Mouse (Mus musculus) C2C12 (cell line): ENCODE results near the gene Recql5. TPM values are rescaled to one million over a fixed set of nuclear protein-coding genes. Genes with fewer than 3 reads are reported as not detected.
A peak's percentile ranks its signal among the peaks of the same experiment; 100 is the strongest.

ENCODE experiments used
- H3K27me3 ChIP-seq: one replicate; pipeline ENCODE4 v1.6.1; 2011; ENCODE audit not compliant: control insufficient read depth, insufficient read depth, insufficient read length
- H3K36me3 ChIP-seq: one replicate; pipeline ENCODE4 v1.6.1; 2011; ENCODE audit not compliant: control insufficient read depth, insufficient read depth
- H3K4me3 ChIP-seq: one replicate; pipeline ENCODE4 v1.5.1; 2011; ENCODE audit warnings: mild to moderate bottlenecking, control low read depth; ENCODE audit not compliant: poor library complexity, insufficient read depth, severe bottlenecking
- H3K79me2 ChIP-seq: one replicate; pipeline ENCODE4 v1.6.1; 2011; ENCODE audit not compliant: control insufficient read depth, insufficient read depth
- H3K79me3 ChIP-seq: one replicate; pipeline ENCODE4 v1.6.1; 2011; ENCODE audit warnings: low read depth, control low read depth
- H3ac ChIP-seq: one replicate; pipeline ENCODE3; 2011; ENCODE audit warnings: low read depth; ENCODE audit not compliant: control insufficient read depth, insufficient read length
- CEBPB ChIP-seq: IDR thresholded peaks from one replicate; pipeline ENCODE4 v1.6.1; 2011; ENCODE audit warnings: low read depth, mild to moderate bottlenecking, control low read depth, moderate library complexity
- CTCF ChIP-seq: IDR thresholded peaks from one replicate; pipeline ENCODE4 v1.5.1; 2011; ENCODE audit not compliant: control insufficient read depth, insufficient read depth, insufficient read length
- FOSL1 ChIP-seq: IDR thresholded peaks from one replicate; pipeline ENCODE4 v1.8.0; 2011; ENCODE audit warnings: mild to moderate bottlenecking, low read length; ENCODE audit not compliant: poor library complexity, insufficient read depth, severe bottlenecking
- MAX ChIP-seq: IDR thresholded peaks from one replicate; pipeline ENCODE4 v1.6.1; 2011; ENCODE audit warnings: mild to moderate bottlenecking, control low read depth
- MYOD1 ChIP-seq: IDR thresholded peaks from one replicate; pipeline ENCODE4 v1.6.1; 2011; ENCODE audit warnings: low read depth; ENCODE audit not compliant: control insufficient read depth, insufficient read length
- MYOG ChIP-seq: IDR thresholded peaks from one replicate; pipeline ENCODE4 v1.6.1; 2011; ENCODE audit not compliant: control insufficient read depth, insufficient read length; ENCODE audit errors: extremely low read depth
- USF1 ChIP-seq: IDR thresholded peaks from one replicate; pipeline ENCODE4 v1.6.1; 2011; ENCODE audit warnings: low read depth, mild to moderate bottlenecking, control low read depth, moderate library complexity
- polyA plus RNA-seq: library from polyadenylated mRNA; unstranded; fragments of >200 nt; fragmentation: generic; extraction: Trizol; gene quantifications from one replicate; pipeline ENCODE4 v1.2.1, GENCODE M21; 2012; ENCODE audit warnings: missing spikeins

Recql5 gene
- polyA plus RNA-seq, 1 experiment = 7.6 TPM

- no peaks in the 10 kb centered on the region for H3K36me3 ChIP-seq
- no peaks in the 10 kb centered on the region for H3K79me3 ChIP-seq
- no peaks in the 10 kb centered on the region for H3K79me2 ChIP-seq
- no peak overlapping the region for H3ac ChIP-seq
- no peak overlapping the region for H3K4me3 ChIP-seq
- peaks cover 75% of the 10 kb centered on the region for H3K27me3 ChIP-seq
- TF ChIP-seq FOSL1 = no peak
- no peak for TF ChIP-seq CEBPB
- TF ChIP-seq USF1 = no peak
- no peak for TF ChIP-seq CTCF
- TF ChIP-seq MAX = no peak
- TF ChIP-seq MYOD1 = no peak
- no peak for TF ChIP-seq MYOG
Measured at GRCm38 (mm10) chr11:115885281-115885680, 48.0 kb downstream of the Recql5 start.

- no peaks in the 10 kb centered on the region for H3K79me2 ChIP-seq
- H3ac ChIP-seq = no peak overlapping the region
- no peaks in the 10 kb centered on the region for H3K79me3 ChIP-seq
- no peaks in the 10 kb centered on the region for H3K36me3 ChIP-seq
- H3K4me3 ChIP-seq = no peak overlapping the region
- H3K27me3 ChIP-seq = peaks cover 76% of the 10 kb centered on the region
- TF ChIP-seq CTCF = no peak
- no peak for TF ChIP-seq MYOD1
- no peak for TF ChIP-seq MAX
- no peak for TF ChIP-seq FOSL1
- no peak for TF ChIP-seq MYOG
- TF ChIP-seq CEBPB = no peak
- TF ChIP-seq USF1 = no peak
Measured at GRCm38 (mm10) chr11:115884361-115884760, 48.9 kb downstream of the Recql5 start.

GRCm38 (mm10) chr11:115883251-115883650 is 50.0 kb downstream of the Recql5 start:
- Histone ChIP-seq H3K27me3 (peaks cover 76% of the 10 kb centered on the region), H3K4me3 (no peak overlapping the region), H3K36me3 (no peaks in the 10 kb centered on the region), H3K79me3 (no peaks in the 10 kb centered on the region), H3ac (no peak overlapping the region), H3K79me2 (no peaks in the 10 kb centered on the region)
- TF ChIP-seq CTCF (no peak), FOSL1 (no peak), MAX (no peak), USF1 (no peak), MYOD1 (no peak)

GRCm38 (mm10) chr11:115881002-115881401 is 52.3 kb downstream of the Recql5 start:
- no peaks in the 10 kb centered on the region for H3K79me3 ChIP-seq
- H3ac ChIP-seq = no peak overlapping the region
- peaks cover 77% of the 10 kb centered on the region for H3K27me3 ChIP-seq
- no peak for TF ChIP-seq MAX
- peak; percentile 79 for TF ChIP-seq CTCF
- H3K79me2 ChIP-seq = no peaks in the 10 kb centered on the region
- no peaks in the 10 kb centered on the region for H3K36me3 ChIP-seq
- no peak overlapping the region for H3K4me3 ChIP-seq

GRCm38 (mm10) chr11:115878071-115878470 is 55.2 kb downstream of the Recql5 start:
- no peak for TF ChIP-seq USF1
- Histone ChIP-seq H3ac (no peak overlapping the region), H3K4me3 (no peak overlapping the region), H3K27me3 (peaks cover 71% of the 10 kb centered on the region), H3K36me3 (no peaks in the 10 kb centered on the region), H3K79me2 (no peaks in the 10 kb centered on the region), H3K79me3 (no peaks in the 10 kb centered on the region)

GRCm38 (mm10) chr11:115877174-115877755 is 56.0 kb downstream of the Recql5 start:
- TF ChIP-seq CEBPB (no peak), MAX (no peak), USF1 (no peak), MYOD1 (no peak), FOSL1 (no peak), MYOG (no peak)
- H3ac ChIP-seq = no peak overlapping the region
- H3K36me3 ChIP-seq = no peaks in the 10 kb centered on the region
- no peaks in the 10 kb centered on the region for H3K79me3 ChIP-seq
- H3K4me3 ChIP-seq = no peak overlapping the region
- H3K79me2 ChIP-seq = no peaks in the 10 kb centered on the region
- H3K27me3 ChIP-seq = peaks cover 63% of the 10 kb centered on the region
